Mouse (Mus musculus) heart, adult 11 months (tissue): Measurements from ENCODE around the gene Oxsr1.
"Not testable (repeated sequence)": the region's sequence is repeated elsewhere in the genome, so short reads cannot be mapped to it uniquely, and the experiment has no call there.

Experiments used
- DNase-seq: peaks from one replicate; pipeline ENCODE4 v3.0.0; 2022

Gene Oxsr1

DNA sequence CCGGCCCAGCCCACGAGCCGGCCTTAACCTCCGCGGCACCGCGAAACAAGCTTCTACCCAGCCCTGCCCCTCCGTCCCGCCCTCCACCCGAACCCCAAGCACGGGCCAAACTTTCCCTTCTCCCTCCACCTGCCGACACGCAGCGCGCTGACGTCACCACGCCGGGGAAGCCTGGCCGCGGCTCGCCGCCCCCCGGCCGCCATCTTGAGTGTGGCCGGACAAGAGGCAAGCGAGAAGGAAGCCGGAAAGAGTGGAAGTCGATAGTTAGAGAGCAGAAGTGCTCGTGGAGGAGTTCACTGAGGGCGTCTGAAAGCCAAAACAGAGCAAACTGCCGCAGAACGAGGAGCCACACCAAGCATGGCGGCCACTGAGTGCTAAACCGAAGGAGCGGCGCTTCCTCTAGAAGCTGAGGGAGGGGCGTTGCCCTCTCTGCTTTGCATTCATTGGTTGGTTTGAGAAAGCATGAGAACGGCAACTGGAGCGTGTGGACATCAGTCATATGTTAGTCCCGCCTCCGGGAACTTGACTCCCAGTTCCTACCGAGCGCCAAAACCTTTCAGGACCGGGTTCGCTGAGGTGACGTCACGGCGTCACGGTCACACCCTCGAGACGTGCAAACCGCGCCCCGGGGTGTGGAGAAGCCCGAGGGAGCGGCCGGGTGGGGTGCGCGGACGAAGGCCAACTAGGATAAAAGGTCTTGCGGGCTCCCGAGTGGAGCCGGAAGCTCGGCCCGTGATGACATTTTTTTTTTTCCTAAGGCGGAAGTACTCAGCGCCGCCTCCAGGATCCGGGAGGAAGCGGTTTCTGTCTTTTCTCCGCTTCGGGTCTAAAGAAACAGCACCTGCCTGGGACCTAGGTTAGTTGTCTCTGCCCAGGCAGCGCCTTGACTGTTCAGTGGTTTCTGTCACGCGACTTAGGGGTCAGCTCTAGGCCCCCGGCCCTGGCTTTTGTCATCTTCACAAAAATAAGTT is at the start of gene Oxsr1:
Gene Oxsr1, minus strand, starts transcription at position 139 of the 971 bp plus-strand sequence.
- DNase-seq = peak; percentile 100

DNA sequence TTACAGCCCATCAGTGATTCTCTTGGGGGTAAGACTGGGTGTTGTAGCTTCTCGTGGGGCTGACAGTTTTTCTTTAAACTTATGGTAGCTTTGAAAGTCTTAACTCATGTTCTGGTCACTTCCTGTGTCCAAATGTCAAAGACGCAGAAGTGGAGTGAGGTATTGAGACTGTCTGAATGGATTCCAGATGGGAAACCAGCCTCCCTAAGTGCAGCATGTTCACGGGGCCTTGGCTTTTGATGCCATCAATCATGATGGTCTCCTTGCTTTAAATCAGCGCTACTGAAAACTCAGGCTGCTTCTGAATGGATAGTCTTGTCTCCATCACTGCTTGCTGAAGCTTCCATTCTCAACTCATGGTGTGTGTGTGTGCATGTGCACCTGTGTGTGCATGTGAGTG is 49.0 kb upstream of the Oxsr1 start:
- no peak for DNase-seq

DNA sequence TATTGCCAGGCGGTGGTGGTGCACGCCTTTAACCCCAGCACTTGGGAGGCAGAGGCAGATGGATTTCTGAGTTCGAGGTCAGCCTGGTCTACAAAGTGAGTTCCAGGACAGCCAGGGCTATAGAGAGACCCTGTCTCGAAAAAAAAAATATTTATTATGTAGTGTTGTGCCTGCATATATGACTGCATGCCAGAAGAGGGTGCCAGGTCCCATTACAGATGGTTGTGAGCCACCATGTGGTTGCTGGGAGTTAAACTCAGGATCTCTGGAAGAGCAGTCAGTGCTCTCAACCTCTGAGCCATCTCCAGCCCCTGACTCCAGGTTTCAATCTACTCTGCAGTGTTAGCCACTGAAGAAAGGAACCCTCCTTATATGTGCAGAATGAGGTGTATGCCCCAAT is 48.5 kb upstream of the Oxsr1 start:
- not testable (repeated sequence) for DNase-seq

DNA sequence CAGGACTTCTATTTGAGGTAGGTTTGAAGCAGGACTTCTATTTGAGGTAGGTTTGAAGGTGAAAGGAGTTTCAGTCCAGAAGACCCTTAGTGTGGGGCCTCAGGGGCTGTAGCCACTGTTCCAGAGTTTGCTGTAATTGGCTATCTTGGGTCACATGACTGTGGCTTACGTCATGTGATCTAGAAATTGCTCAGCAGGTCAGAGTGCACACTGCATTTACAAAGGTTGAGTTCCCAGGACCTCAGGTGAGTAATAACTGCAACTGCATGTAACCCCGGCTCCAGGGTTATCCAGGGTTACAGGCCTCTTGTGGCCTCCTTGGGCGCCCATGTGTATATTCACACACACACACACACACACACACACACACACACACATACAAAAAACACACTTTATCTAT is 46.1 kb upstream of the Oxsr1 start:
- DNase-seq = no peak

DNA sequence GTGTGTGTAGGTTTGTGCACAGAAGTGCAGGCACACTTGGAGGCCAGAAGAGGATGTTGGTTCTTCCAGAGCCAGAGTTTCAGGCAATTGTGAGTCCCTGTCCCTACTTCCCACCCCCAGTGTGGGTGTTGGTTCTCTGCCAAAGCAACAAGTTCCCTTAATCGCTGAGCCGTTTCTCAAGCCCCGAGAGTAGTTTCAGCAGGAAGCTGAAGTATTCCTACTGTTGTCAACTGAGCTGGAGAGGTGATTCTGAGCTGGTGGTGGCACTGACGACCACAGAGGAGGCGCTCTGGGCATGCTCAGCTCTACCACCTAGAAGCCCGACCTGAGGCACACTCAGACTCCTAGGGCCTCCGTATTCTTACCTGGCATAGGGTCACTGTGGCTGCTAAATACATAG is 43.1 kb upstream of the Oxsr1 start, which contains the start of gene Slc22a14:
Gene Slc22a14, minus strand, starts transcription at position 270 of the 400 bp plus-strand sequence.
- peak; percentile 92 for DNase-seq

DNA sequence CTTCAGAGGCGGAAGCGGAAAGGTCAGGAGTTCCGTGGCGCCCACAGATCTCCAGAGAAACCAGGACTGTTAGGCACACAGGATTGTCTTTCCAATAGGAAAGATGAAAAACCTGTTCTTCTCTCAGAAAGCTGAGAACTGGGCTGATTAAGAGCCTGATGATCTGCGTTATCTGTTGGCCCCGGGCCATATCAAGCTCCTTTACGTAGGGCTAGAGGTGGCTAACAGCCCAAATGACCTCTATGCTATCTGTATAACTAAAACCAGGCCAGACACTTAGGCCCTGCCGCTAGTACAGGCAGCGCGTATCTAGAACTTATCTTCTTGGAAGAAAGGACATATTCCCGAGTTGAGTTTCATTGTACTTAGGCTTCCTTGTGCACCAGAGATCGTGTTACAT is 41.0 kb upstream of the Oxsr1 start:
- no peak for DNase-seq

DNA sequence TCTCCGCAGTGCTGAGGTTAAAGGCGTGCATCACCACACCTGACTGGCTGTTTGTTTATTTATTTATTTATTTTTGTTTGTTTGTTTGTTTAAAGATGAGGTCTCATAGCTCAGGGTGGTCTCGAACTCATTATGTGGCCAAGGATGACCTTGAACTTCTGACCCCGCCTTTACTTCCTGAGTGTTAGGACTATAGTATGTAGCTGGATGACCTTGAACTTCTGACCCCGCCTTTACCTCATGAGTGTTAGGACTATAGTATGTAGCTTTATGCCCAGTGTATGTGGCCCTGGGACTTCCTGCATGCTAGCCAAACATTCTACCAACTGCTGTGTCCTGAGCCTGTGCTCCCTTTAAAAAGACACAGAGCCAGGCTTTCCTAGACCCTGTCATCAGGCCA is 39.2 kb upstream of the Oxsr1 start:
- no peak for DNase-seq

DNA sequence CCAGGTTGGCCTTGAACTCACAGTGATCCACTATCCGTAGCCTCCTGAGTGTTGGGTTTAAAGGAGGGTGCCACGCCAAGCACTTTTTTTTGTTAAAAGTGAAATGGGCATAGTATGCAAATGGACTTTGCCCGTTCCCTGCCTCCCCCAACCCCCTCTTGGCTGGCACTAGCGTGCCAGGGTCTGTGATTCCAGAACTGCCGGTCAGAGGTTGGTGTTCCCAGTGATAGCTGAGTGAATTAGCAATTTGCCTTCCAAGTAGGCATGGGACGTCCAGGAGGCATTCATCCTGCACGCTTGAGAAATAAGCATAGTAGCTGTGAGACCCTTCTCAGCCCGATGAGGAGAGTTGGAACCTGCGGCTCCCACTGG is 35.8 kb upstream of the Oxsr1 start:
- DNase-seq = no peak

DNA sequence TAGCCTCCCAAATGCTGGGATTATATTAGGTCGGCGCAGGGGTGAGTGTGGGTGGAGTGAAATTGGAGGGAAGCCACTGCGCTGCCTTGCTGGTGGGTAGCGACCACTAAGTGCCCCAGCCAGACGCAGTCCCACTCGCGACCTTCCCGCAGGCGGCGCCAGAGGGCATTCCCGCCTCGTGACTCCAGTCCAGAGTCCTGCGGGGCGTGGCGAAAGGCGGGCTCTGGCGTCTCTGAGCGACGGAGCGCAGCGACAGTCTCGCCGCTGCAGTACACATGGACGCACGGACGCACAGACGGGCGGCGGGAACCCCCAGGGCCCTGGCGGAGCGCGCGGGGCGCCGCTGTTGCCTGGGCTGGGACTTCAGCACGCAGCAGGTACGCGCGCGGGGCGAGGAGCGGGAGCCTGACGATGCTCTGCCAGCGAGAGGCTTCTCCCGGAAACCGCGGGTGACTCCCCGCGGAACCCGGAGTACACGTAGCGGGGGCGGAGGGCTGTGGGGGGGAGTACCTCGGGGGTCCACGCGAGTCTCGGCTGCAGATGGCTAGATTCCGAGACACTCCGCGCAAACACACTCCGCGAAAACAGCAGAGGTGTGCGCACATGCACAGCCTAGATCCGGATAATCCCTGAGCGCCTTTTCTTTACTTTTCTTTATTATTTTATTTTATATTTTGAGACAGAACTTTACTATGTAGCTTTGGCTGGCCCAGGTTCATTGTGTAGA is 35.3 kb upstream of the Oxsr1 start, which contains the start of gene Xylb:
Gene Xylb, plus strand, starts transcription at position 51 of the 727 bp plus-strand sequence.
- peak; percentile 99 for DNase-seq

DNA sequence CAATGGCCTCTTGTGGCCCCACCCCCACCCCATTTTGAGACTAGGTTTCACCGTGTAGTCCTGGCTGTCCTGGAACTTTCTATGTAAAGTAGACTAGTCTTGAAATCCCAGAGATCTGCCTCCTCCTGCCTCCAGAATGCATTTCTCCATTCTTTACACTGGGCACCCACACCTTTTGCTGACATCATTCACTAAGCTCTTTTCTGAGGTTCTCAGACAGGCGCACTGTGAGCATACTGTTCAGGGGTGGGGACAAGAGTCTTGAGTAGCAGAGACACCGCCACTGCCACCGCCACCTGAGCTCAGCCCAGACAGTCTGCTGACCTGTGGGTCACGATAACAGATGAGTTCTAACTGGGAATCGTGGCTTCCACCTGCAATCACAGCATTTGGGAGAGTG is 33.7 kb upstream of the Oxsr1 start:
- DNase-seq = no peak

DNA sequence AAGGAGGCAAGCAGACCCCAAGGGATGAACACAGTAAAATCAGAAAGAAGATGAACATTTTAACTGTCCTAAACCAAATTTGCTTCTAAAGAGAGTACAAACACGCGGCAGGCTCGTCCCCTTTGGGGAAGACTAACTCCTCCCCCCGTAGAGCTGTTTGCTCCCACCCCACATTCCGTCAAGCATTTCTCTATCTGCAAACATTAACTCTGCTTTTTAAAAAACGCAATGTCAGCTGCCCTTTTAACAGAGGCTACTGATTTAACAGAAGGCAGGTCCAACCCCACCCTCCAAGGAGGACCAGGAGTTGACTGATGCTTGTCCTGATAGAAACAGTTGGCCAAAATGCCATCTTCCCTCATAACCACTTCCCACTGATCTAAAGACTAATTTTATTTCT is 31.7 kb upstream of the Oxsr1 start:
- no peak for DNase-seq

DNA sequence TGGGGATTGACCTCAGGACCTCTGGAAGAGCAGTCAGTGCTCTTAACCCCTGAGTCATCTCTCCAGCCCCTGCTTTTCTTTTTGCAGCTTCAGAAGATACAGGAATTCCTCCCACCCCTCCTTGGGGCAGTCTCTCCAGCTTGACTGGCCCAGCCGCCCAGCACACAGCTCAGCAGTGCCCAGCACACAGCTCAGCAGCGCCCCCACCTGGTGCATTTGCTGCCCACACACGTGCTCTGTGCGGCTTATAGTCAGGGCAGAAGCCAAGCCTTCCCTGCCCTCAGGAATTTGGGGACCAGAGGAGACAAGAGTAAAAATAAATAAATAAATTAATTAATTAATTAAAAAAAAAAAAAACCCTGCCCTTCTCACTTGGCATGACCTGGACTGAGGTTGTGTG is 29.8 kb upstream of the Oxsr1 start:
- peak; percentile 96 for DNase-seq

DNA sequence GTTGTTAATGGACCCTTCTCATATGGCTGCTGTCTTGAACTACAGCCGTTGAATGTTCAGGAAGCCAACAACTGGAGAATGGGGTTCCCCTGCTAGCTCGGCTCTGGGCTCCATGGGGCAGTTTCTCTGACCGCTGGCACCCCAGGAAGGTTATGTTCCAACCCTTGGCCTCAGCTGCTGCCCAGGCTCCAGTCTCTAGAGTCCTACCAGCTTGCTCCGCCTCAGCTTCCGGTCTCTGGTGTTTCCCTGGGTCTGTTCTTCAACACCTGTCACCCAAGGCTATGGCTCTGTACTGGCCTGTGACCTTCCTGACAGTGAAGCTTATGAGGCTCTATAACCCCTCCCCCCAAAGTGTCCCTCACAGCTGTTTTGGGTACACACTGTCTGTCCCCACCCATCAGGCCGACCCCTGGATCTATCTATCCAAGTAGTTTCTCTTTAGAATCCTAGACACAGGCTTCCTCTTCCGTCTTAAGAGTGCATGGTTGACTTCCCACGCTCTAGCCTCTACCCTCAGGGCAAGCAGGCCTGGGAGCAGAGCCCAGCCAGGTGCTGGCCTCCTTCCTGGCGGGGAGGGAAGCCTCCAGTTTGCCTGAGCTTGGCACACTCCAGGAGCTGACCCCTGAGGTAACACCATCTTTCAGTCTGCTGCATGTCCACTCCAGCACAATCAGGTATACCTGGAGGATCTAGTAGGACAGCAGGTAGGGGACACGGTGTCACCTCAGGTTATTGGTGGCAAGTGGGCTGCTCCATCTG is 28.9 kb upstream of the Oxsr1 start:
- no peak for DNase-seq

DNA sequence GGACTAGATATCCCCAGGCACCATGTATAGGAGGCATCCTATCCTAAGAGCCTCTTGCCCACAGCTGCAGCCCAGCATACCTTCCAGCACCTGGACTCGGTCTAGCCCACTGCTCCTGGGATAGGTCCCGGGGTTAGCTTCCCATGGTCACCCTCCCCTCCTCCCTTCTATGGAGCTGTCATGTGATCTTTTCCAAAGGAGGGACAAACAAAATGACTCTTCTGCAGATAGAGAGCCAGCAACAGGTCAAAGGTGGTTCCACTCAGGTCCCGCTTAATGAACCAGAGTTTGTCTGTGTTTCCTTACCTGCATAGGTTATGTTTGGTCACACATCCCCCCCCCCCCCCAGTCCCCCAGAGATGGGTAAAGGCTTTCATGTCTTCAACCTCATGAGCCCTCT is 28.3 kb upstream of the Oxsr1 start:
- no peak for DNase-seq

DNA sequence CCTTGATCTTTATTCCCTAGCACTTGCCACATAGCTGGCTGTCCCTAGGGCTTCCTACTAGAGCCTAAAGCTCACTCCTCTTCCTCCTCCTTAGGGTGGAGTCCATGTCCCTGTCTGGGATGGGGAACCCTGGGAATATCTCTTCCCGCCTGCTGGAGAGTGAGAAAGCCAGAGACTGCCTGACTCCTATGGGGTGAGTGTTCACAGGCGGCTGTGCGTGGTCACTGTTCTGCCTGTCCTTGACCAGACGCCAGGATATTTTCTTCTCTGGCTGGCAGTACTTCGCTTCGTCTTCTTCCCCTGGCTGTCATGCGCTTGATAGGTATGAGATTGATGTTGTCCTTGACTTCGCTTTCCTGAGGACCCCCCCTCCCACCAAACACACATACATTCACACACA is 24.1 kb upstream of the Oxsr1 start:
- no peak for DNase-seq

DNA sequence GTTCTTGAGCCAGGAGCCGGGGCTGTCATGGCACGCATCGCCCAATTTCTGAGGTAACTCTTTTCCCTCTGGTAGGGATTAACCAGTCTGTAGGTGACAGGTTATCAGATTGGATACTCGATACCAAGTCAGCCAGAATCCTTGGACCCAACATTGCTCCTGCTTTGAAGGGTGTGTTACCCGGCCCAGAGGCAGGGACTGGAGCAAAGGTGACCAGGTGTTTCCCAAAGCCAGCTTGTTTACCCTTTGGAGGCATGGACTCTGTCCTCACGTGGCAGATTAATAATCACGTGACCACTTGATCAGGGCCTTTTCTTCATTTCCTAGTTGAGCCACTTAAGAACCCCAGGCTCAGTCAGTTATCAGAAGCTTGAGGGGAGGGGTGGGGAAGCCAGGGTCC is 20.5 kb upstream of the Oxsr1 start:
- DNase-seq = no peak

DNA sequence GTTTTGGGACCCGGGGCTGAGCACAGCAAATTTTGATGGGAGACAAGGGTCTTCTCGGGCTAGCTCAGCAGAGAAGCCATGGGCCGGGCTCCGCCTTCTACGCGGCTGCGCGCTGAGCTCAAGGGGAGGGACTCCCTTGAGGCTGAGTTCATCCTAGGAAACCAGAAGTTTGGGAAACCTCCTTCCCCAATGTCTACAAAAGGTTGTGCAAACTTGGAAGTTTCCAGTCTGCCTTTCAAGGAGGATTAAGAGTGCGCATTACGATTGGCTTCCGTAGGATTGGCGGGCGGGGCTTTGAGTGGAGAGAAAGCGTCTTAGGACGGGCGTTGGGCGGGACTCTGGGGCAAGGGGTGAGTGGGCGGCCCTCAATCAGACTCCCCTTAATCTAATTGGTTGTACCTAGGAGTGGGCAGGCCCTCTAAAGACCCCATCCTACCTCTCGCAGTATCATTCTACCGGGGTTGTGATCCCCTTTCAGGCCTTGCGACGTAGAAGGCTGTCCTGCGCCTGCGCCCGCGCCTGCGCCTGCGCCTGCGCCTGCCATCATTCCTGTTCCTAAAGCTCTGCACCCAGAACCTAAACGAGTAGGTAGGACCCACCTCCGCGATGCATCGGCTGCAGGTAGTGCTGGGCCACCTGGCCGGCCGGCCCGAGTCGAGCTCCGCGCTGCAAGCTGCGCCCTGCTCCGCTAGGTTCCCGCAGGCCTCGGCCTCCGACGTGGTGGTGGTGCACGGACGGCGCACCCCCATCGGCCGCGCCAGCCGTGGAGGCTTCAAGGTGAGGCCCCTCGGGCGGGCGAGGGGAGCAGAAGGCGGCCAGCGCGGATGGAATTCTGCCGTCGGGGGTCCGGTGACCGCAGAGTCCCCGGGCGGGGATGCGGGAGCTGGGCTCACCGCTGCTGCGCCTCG is 18.9 kb upstream of the Oxsr1 start, which contains the start of gene Myd88:
Gene Myd88, minus strand, starts transcription at position 503 of the 908 bp plus-strand sequence.
- DNase-seq = peak; percentile 100

DNA sequence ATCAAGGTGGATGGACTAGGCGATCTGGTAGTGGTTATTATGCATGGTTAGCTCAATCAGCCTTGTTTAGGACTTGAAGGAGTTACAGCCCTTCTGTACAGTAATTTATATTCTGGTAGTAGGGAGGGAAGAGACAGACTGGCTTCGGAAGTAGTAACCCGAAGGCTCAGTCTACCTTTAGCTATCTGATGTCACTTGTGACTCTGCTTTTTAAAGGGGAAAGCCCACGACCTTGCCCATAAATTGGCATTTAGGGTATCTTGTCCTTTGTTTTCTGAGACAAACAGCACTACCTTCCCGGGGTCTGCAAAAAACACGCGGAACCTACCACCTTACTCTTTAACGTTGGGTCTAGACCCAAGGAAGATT is 18.0 kb upstream of the Oxsr1 start:
- DNase-seq = no peak

DNA sequence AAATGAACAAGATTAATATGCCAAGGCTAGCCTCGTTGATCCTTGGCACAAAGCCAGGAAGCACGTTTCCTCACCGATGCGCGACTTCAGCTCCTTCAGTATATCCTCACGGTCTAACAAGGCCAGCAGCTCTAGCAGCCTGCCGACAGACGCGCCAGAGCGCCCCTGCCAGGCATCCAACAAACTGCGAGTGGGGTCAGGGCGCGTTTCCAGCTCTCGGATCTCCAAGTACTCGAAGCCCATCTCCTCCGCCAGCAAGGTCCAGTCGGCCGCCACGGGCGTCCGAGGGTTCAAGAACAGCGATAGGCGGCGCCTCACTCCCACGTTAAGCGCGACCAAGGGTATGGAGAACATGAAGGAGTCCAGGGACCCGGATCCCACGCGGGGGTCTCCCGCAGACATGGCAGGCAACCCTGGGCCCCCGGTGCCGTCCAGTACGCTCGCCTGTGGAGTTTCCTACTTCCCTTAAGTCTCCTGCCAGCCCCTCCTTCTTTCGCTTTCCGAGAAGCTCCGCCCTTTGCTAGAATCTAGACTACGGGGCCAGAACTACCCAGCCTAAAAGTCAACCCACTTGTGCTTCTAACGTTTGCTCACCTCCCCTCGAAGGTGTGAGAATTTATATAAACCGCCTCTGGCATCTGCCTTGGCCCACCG is 17.5 kb upstream of the Oxsr1 start, which contains the start of gene Acaa1a:
Gene Acaa1a, plus strand, starts transcription at position 119 of the 654 bp plus-strand sequence.
- peak; percentile 99 for DNase-seq

DNA sequence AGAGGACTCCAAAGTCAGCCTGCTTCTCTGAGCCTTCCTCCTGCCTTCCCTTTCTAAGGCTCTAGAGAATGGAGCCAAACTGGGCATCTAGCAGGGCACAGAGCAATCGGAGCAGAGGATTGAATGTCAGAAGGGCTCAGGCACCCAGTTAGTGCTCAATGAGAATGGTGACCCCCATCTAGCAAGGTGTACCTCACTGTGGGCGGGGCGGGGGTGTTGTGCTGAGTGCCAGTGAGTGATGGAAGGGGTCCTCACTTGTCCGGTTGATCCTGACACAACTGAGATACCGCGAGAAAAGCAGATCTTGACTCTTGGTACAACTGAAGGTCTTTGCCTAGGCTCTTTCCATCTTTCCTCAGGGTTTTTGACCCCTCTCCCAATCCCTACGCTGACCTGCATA is 16.9 kb upstream of the Oxsr1 start:
- DNase-seq = no peak

DNA sequence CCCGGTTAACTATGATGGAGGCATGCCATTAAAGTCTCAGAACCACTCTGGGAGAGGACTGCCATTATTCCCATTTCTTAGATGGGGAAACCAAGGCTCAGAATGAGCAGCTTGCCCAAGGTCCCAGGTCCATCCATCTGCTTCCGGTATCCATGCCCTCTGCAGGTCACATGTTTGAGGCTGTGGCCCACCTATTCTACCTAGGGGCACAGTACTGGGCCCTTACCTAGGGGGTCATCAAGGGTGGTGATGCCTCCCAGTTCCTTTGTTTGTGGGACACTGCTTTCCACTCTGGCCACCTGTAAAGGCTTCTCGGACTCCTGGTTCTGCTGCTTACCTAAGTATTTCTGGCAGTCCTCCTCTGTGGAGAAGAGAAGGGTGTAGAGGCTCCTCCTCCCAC is 16.1 kb upstream of the Oxsr1 start:
- DNase-seq = peak; percentile 92
